Mouse (Mus musculus) neutrophil, adult 5-6 weeks (primary cell): ENCODE measurements around the gene Fes. TPM values are rescaled to one million over a fixed set of nuclear protein-coding genes. Genes with fewer than 3 reads are reported as not detected.

Experiments used
- ATAC-seq: fragments of 151-379, 151-347 bp; 2 replicates; pipeline ENCODE4 v1.8.0; 2017; ENCODE audit warnings: mild to moderate bottlenecking, moderate TSS enrichment; ENCODE audit not compliant: insufficient number of reproducible peaks, poor library complexity, low FRiP score, severe bottlenecking; ENCODE audit errors: extremely low read depth
- total RNA-seq: library from RNA; stranded (forward); fragments of 200-1000 nt; gene quantifications from 2 replicates; pipeline ENCODE4 v1.2.3, GENCODE M21; 2017

Gene Fes
- total RNA-seq, 1 experiment from 2014 or later = 221 TPM

- ATAC-seq = no peak
Observed at GRCm38 (mm10) chr7:80382919-80383318, 4.8 kb downstream of the Fes start.

DNA sequence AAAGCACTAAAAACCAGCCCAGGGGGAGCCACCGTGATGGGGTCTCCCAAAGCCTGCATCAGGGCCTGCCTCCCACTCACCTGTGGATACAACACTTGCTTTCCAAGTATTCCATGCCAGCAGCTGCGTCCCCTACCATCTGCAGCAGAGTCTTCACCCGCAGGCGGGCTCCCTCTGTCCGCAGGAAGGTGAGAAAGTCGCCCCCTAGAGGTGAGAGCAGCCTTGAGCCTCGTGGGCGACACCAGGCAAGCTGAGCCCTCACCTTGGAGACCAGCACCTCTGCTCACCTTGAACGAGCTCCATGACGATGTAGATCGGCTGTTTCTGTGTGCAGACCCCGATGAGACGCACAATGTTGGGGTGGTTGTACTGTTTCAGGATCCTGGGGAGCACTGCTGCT is 8.2 kb downstream of the Fes start:
- no peak for ATAC-seq

- peak; percentile 55 for ATAC-seq
Observed at GRCm38 (mm10) chr7:80377471-80377870, 10.3 kb downstream of the Fes start.

DNA sequence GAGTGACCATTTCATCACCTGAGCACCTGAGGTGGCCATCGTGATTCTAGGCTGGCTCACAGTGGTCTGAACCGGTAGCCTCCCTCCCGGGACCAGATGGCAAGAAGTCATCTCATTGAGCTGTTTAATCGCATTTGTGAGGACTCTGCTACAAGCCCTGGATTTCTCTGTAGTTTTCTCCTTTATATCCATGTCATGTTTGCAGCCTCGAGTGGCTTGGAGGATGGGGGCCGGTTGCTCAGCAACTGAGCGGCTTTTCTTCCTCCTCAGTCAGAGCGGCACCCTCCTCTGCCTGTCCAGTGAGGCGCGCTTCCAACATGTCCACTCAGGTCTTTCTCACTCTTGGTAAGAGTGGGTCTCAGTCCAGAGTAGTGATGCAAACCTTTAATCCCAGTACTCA is 11.6 kb downstream of the Fes start:
- no peak for ATAC-seq

DNA sequence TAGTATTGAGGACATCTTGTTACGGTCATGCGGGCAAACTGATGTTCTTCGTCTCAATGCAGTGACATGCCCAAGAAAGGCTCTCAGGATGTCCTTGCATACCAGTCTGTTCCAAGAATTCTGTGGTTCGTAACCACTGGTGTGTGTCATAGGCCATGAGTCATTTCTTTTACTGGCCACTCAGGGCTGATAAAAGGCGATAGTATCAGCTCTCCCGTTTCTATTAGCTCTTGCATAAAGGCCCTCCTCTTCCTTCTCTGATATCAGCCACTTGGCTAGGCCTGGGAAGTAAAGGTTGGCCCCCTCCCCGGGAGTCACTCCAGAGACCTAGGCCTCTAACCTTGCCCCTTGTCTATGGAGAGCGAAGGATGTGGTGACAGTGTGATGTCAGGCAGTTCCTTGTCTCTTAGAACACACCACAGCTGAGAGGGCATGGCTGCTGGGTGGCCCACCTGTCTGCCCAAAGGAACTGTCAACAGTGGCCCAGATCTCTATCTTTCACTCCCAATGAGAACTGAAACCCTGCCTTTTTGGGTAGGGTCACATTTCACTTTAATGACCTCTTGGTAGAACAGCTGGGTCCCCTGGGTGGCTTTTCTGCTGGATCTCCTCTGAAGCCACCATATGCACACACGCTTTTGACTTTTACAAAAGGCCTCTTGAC is 12.2 kb downstream of the Fes start:
- ATAC-seq = no peak

DNA sequence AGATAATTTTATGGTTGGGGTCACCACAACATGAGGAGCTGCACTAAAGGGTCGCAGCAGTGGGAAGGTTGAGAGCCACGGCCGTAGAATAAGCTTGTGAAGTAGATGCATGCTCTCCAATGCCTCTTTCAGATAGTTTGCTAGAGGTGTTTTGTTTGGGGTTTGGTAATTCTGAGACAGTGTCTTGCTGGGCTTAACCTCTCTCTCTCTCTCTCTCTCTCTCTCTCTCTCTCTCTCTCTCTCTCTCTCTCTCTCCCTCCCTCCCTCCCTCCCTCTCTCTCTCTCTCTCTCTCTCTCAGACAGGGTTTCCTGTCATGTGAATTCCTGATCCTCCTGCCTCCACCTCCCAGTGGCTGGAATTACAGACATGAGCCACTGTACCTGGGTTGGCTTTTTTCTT is 13.0 kb downstream of the Fes start:
- no peak for ATAC-seq

GRCm38 (mm10) chr7:80374280-80374679 is 13.5 kb downstream of the Fes start:
- no peak for ATAC-seq

DNA sequence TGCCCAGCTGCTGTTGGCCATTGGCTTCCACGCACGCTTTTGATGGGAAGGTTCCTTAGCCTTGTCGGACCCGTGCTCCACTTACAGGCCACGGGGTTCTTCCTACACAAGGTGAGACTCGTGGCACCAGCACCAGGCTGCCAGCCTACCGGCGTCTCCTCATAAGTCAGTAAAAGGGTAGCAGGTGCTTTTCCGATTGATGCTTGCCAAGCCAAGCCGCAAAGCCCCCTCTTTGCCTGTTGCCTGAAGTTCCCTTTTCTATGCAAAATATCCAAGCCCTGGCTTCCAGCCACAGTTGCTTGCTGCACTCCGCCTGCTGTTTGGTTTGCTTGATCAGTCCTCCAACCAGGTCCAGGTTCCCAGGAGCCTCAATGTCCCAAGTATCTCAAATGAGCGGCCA is 13.9 kb downstream of the Fes start:
- no peak for ATAC-seq

DNA sequence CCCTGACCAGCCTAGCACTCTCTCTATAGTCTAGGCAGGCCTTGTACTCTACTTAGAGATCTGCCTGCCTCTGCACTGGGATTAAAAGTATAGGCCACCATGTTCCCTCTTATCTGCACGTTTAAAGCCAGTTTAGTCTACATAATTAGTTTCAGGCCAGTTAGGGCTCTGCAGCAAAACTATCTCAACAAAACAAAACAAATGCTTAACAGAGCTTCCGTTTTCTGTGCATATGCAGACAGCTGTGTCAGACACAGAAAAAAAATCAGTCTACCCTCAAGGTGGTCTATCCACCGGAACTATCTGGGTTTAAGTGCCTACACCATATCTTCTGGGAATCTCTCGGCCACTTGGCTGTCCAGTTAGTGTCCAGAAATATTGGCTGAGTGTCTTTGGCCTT is 14.4 kb downstream of the Fes start:
- no peak for ATAC-seq

DNA sequence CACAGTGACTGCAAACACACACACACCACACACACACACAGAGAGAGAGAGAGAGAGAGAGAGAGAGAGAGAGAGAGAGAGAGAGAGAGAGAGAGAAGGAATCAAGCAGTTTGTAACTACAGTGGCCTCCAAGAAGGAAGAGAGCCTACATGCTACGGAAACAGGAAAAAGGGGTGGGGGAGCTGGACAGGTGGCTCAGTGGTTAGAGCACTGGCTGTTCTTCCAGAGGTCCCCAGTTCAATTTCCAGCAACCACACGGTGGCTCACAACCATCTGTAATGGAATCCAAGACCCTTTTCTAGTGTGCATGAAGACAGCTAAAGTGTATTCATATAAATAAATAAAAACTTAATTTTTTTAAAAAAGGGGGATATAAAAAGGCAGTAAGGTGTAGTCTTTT is 15.1 kb downstream of the Fes start:
- ATAC-seq = no peak

DNA sequence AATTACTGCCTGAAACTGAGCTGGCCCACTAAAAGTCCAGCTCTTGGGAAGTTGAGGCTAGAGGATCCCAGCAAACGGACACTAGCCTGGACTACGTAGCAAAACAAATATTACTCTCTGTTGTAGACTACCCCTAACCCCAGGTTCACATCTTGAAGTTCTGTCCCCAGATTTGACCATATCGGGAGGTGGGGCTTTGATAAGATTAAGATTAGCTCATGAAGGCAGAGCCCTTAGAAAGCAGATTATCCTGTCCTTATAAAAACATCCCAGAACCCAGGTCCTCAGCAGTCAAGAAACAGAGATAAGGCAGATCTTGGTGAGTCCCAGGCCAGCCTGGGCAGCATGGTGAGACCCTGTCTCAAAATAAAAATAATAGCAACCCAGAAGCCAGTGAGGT is 15.6 kb downstream of the Fes start:
- ATAC-seq = no peak

DNA sequence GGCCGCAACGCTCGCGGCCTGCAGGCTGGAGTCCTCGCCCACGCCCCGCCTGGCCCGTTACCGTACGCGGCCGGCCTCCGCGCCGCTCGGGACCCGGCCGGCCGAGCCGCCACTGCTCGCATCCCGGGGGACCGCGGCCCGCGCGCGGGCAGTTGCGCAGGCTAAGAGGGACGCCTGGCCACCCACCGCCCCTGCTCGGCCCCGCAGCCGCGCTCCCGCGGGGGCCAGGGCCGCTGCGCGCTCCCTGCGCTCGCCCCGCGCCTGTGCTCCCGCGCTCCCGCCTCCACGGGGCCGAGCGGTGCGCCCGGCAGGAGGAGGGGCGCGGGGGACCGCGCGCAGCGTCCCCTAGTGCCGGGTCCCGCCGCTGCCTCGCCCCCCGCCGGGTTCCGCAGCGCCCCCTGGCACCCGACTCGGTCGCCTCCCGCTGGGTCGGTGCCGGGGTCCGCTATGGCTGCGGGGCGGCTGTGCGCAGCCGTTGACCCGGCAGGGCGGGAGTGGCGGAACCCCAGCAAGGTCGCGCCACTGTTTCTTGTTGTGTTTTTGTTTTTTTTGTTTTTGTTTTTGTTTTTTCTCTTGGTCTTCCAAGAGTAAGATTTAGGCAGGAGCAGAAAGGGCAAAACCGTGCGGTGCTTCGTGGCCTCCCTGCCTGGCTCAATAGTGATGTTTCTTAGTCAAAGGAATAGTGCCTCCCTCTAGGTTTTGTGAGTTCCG is 16.6 kb downstream of the Fes start, which contains the start of gene Man2a2:
Man2a2 (minus strand) TSS at position 335 of the 711 bp plus-strand sequence.
- ATAC-seq = no peak

DNA sequence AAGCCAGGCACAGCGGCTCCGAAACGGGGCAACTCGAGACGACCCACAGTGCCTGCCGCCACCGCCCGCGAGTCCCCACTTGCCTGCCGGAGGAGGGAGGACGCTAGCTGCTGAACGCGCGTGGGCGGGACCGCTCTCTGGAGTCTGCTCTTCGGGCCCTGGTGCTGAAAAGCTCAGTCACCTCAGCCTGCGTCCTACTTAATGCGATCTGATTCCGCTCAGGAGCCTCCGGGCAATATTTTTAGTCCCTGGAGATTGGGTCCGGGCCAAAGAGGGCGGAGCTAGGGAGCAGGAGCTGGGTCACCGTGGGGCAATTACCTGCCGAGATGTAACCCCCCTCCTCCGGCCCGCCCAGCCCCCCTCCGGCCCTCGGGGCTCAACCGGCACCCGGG is 17.1 kb downstream of the Fes start:
- peak; percentile 39 for ATAC-seq

GRCm38 (mm10) chr7:80369967-80370431 is 17.7 kb downstream of the Fes start:
- no peak for ATAC-seq

GRCm38 (mm10) chr7:80369461-80369860 is 18.3 kb downstream of the Fes start:
- ATAC-seq = peak; percentile 24; the same call in 1 of the 2 replicates

DNA sequence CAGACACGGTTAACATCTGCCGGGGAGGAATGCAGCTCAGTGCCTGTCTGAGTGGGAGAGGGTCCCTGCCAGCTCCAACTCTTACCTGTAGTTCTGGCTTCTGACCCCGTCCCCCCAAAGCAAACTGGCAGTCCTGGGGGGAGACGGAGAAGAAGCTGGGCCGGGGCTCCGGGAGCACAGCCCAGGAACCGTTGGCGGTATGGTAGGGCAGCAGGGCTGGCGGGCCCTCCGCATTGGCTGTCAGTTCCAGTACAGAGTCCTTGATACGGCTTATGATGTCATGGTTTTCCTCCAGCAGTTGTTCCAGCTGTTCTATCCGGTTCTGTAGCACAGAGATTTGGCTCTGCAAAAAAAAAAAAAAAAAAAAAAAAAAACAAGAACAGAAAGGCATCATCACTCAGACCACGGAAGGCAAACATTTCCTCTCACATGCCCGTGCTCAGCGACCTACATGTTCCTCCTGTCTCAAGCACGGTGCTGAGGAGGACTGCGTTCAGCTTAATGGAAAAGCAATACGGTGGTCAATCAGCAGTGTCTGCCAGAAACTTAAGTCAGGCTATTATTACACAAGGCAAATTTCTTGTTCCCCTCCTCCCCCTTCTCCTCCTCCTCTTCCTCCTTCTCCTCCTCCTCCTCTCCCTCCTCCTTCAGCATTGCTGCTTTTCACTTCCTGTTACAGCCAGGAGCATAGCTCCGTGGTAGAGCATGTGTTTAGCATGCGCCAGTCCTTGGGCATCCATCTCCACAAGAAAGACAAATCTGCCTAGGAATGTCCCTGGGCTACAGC is 18.9 kb downstream of the Fes start:
- peak; percentile 21 for ATAC-seq

GRCm38 (mm10) chr7:80368009-80368408 is 19.7 kb downstream of the Fes start:
- no peak for ATAC-seq

GRCm38 (mm10) chr7:80367232-80367631 is 20.5 kb downstream of the Fes start:
- no peak for ATAC-seq

- ATAC-seq = no peak
Observed at GRCm38 (mm10) chr7:80365759-80366158, 22.0 kb downstream of the Fes start.

DNA sequence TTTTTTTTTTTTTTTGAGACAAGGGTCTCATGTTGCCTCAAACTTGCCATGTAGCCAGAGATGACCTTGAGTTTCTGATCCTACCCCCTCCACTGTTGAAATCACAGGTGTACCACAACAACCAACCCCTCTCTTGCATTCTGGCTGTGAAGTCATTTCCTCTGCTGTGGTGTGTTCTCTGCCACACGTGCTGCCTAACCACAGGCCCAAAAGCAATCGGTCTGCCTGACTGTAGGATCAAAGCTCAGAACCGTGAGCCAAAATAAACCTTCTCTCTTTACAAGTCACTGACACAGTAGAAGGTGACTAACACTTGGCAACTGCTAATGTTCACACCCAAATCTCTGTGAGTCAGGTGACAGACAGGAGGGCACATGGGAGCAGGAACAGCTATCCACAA is 27.3 kb downstream of the Fes start:
- no peak for ATAC-seq
